Mouse (Mus musculus) midbrain, embryonic 10.5 days (tissue): ENCODE measurements around the gene Rab11fip2. TPM values are rescaled to one million over a fixed set of nuclear protein-coding genes. Genes with fewer than 3 reads are reported as not detected.

Source experiments
- DNase-seq: peaks from one replicate; pipeline ENCODE4 v3.0.0-alpha.2; 2017; ENCODE audit warnings: low spot score
- H3K27ac ChIP-seq: fragments of 300-500 bp; sonication (generic); replicated peaks from 2 replicates; pipeline ENCODE4 v1.5.1; 2016; ENCODE audit warnings: mild to moderate bottlenecking
- H3K27me3 ChIP-seq: fragments of 300-500 bp; sonication (generic); 2 replicates; pipeline ENCODE4 v1.6.1; 2016; ENCODE audit warnings: low read depth, mild to moderate bottlenecking; ENCODE audit not compliant: poor library complexity, severe bottlenecking
- H3K36me3 ChIP-seq: fragments of 300-500 bp; sonication (generic); 2 replicates; pipeline ENCODE4 v1.6.1; 2016; ENCODE audit warnings: mild to moderate bottlenecking, moderate library complexity
- H3K4me1 ChIP-seq: fragments of 300-500 bp; sonication (generic); 2 replicates; pipeline ENCODE4 v1.6.1; 2016
- H3K4me3 ChIP-seq: fragments of 300-500 bp; sonication (generic); 2 replicates; pipeline ENCODE4 v1.5.1; 2016; ENCODE audit warnings: mild to moderate bottlenecking, moderate library complexity
- H3K9me3 ChIP-seq: fragments of 300-500 bp; sonication (generic); replicated peaks from 2 replicates; pipeline ENCODE4 v1.6.1; 2016; ENCODE audit warnings: mild to moderate bottlenecking
- WGBS: fragments of 180-500 bp; shearing (Covaris S2); methylation state at CpG from one replicate; pipeline ENCODE4 v1.1.7; 2016; 5-methylcytosine and 5-hydroxymethylcytosine counted together
- polyA plus RNA-seq: library from polyadenylated mRNA; unstranded; fragments of >200 nt; fragmentation: Nextera tagmentation; extraction: Ambion mirVana; gene quantifications from 2 replicates; pipeline ENCODE4 v1.2.1, GENCODE M21; 2016

The Rab11fip2 gene
- polyA plus RNA-seq = 1.8 and 3.1 TPM in 2 replicates

GRCm38 (mm10) chr19:59943322-59943871 is at the start of gene Rab11fip2:
TSS of gene Rab11fip2 (minus strand) at chr19:59943654.
- Histone ChIP-seq H3K27ac (peak within 1 kb of the TSS; percentile 97), H3K27me3 (0 out of 2 replicates have a peak, but pooled peaks cover 4% of the 10 kb centered on the region), H3K4me3 (peak within 1 kb of the TSS; percentile 86), H3K36me3 (no peaks in the 10 kb centered on the region), H3K4me1 (peaks cover 23% of the 10 kb centered on the region), H3K9me3 (no peaks in the 10 kb centered on the region)
- peak; percentile 93 for DNase-seq
- under 1% methylated on average over 70 of the region's 72 CpGs for WGBS

- Histone ChIP-seq H3K27ac (no peak overlapping the region), H3K4me3 (no peak overlapping the region), H3K36me3 (no peaks in the 10 kb centered on the region), H3K4me1 (no peaks in the 10 kb centered on the region), H3K9me3 (no peaks in the 10 kb centered on the region), H3K27me3 (no peaks in the 10 kb centered on the region)
- DNase-seq = no peak
- 91% methylated on average over 1 of the region's 1 CpGs for WGBS
Observed at GRCm38 (mm10) chr19:59981588-59981987, 38.1 kb upstream of the Rab11fip2 start.

- 89% methylated on average over 3 of the region's 3 CpGs for WGBS
- DNase-seq = no peak
- H3K4me3 ChIP-seq = no peak overlapping the region
- H3K27me3 ChIP-seq = no peaks in the 10 kb centered on the region
- H3K27ac ChIP-seq = no peak overlapping the region
- H3K4me1 ChIP-seq = no peaks in the 10 kb centered on the region
- H3K9me3 ChIP-seq = no peaks in the 10 kb centered on the region
- no peaks in the 10 kb centered on the region for H3K36me3 ChIP-seq
Observed at GRCm38 (mm10) chr19:59954936-59955335, 11.5 kb upstream of the Rab11fip2 start.

GRCm38 (mm10) chr19:59949731-59950130 is 6.3 kb upstream of the Rab11fip2 start:
- no peaks in the 10 kb centered on the region for H3K36me3 ChIP-seq
- H3K27ac ChIP-seq = no peak overlapping the region
- H3K4me1 ChIP-seq = no peaks in the 10 kb centered on the region
- DNase-seq = no peak
- H3K27me3 ChIP-seq = no peaks in the 10 kb centered on the region
- no peak overlapping the region for H3K4me3 ChIP-seq
- 91% methylated on average over 5 of the region's 5 CpGs for WGBS
- H3K9me3 ChIP-seq = no peaks in the 10 kb centered on the region

GRCm38 (mm10) chr19:59942716-59943321 is 635 bp downstream of the Rab11fip2 start:
- 0 out of 2 replicates have a peak, but pooled peaks cover 4% of the 10 kb centered on the region for H3K27me3 ChIP-seq
- peak overlapping the region; percentile 97 for H3K27ac ChIP-seq
- no peaks in the 10 kb centered on the region for H3K36me3 ChIP-seq
- WGBS = 1% methylated on average over 27 of the region's 27 CpGs
- H3K4me3 ChIP-seq = peak overlapping the region; percentile 86
- no peak for DNase-seq
- H3K9me3 ChIP-seq = no peaks in the 10 kb centered on the region
- H3K4me1 ChIP-seq = peaks cover 23% of the 10 kb centered on the region

GRCm38 (mm10) chr19:59939711-59940110 is 3.7 kb downstream of the Rab11fip2 start:
- Histone ChIP-seq H3K36me3 (peaks cover 2% of the 10 kb centered on the region; the same call in 1 of the 2 replicates), H3K27me3 (0 out of 2 replicates have a peak, but pooled peaks cover 4% of the 10 kb centered on the region), H3K4me1 (peaks cover 23% of the 10 kb centered on the region), H3K4me3 (no peak overlapping the region), H3K27ac (no peak overlapping the region), H3K9me3 (no peaks in the 10 kb centered on the region)
- WGBS = 80% methylated on average over 5 of the region's 5 CpGs
- no peak for DNase-seq

GRCm38 (mm10) chr19:59932085-59932484 is 11.4 kb downstream of the Rab11fip2 start:
- Histone ChIP-seq H3K4me1 (no peaks in the 10 kb centered on the region), H3K4me3 (no peak overlapping the region), H3K27me3 (no peaks in the 10 kb centered on the region), H3K27ac (no peak overlapping the region), H3K9me3 (no peaks in the 10 kb centered on the region), H3K36me3 (peaks cover 2% of the 10 kb centered on the region; the same call in 1 of the 2 replicates)
- WGBS = 89% methylated on average over 10 of the region's 10 CpGs
- no peak for DNase-seq

- Histone ChIP-seq H3K4me3 (no peak overlapping the region), H3K4me1 (no peaks in the 10 kb centered on the region), H3K9me3 (no peaks in the 10 kb centered on the region), H3K27me3 (no peaks in the 10 kb centered on the region), H3K27ac (no peak overlapping the region), H3K36me3 (no peaks in the 10 kb centered on the region)
- WGBS = 89% methylated on average over 4 of the region's 4 CpGs
- DNase-seq = no peak
Observed at GRCm38 (mm10) chr19:59928672-59929071, 14.8 kb downstream of the Rab11fip2 start.

GRCm38 (mm10) chr19:59926125-59926524 is 17.3 kb downstream of the Rab11fip2 start:
- Histone ChIP-seq H3K9me3 (no peaks in the 10 kb centered on the region), H3K4me1 (no peaks in the 10 kb centered on the region), H3K27me3 (no peaks in the 10 kb centered on the region), H3K27ac (no peak overlapping the region), H3K36me3 (no peaks in the 10 kb centered on the region), H3K4me3 (no peak overlapping the region)
- WGBS = 80% methylated on average over 1 of the region's 1 CpGs
- DNase-seq = no peak

GRCm38 (mm10) chr19:59920846-59921245 is 22.6 kb downstream of the Rab11fip2 start:
- H3K4me1 ChIP-seq = no peaks in the 10 kb centered on the region
- 78% methylated on average over 3 of the region's 3 CpGs for WGBS

GRCm38 (mm10) chr19:59917901-59918613 is 25.4 kb downstream of the Rab11fip2 start:
- Histone ChIP-seq H3K27me3 (no peaks in the 10 kb centered on the region), H3K4me3 (no peak overlapping the region), H3K36me3 (0 out of 2 replicates have a peak, but pooled peaks cover 4% of the 10 kb centered on the region), H3K4me1 (no peaks in the 10 kb centered on the region), H3K9me3 (no peaks in the 10 kb centered on the region), H3K27ac (no peak overlapping the region)
- no peak for DNase-seq
- 87% methylated on average over 2 of the region's 2 CpGs for WGBS

More at GRCm38 (mm10) chr19:59920846-59921245, 22.6 kb downstream of the Rab11fip2 start:
- H3K4me3 ChIP-seq = no peak overlapping the region
- no peaks in the 10 kb centered on the region for H3K36me3 ChIP-seq
- H3K27me3 ChIP-seq = no peaks in the 10 kb centered on the region
- no peak overlapping the region for H3K27ac ChIP-seq
- no peak for DNase-seq
- no peaks in the 10 kb centered on the region for H3K9me3 ChIP-seq

GRCm38 (mm10) chr19:59911554-59911953 is 31.9 kb downstream of the Rab11fip2 start:
- DNase-seq = no peak
- H3K4me1 ChIP-seq = peaks cover 5% of the 10 kb centered on the region; the same call in 1 of the 2 replicates
- 36% methylated on average over 4 of the region's 4 CpGs for WGBS
- no peak overlapping the region for H3K4me3 ChIP-seq
- no peaks in the 10 kb centered on the region for H3K27me3 ChIP-seq
- no peaks in the 10 kb centered on the region for H3K9me3 ChIP-seq
- peaks cover 10% of the 10 kb centered on the region for H3K36me3 ChIP-seq
- H3K27ac ChIP-seq = no peak overlapping the region
